In the genomic region with DNA sequence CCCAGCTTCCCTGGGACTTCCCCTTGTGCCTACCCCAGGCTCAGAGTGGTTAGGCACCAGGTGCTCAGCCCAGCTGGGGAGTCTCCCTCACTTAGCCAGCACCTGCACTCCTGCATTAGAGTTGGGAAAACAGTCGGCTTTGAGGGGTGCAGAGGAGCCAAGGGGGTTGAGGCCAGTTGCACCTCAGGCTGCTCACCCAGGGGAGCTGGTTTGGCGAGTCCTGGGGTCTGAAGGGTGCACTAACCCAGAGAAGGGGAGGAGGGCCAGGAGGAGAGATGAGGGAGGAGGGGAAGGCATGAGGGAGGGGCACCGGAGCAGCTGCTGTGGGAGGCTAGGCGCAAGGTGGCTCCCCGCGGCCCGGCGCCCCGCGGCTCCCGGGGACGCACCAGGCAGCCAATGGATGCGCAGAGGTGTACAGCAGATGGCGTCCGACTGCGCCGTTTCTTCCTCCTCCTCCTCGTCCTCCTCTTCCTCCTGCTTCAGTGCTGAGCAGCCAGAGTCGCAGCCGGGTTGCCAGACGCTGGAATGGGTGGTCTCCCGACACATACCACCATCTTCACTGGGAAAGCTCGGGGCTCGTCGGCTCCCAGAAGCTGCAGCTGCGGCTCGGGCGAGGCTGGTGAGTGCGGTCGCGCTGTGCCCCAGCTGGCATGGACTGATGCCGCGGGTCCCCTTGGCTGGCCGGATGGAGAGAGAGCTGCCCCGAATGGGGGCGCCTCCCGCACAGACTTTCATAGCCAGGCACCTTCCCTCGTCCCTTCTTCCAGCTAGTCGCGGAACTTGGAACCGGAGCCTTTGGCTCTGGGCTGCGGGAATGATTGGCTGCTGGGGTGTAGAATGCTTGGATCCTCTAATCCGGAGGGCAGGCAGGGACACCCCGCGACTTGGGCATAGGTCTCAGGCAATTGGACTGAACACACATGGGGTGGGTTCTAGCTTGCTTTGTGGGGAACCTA, we compare ENCODE assay signal across 8 mouse cellular contexts. TPM values are rescaled to one million over a fixed set of nuclear protein-coding genes. Genes with fewer than 3 reads are reported as not detected.
A peak's percentile ranks its signal among the peaks of the same experiment; 100 is the strongest.
DNase-seq lines count a peak whose midpoint lies in the region; ATAC-seq lines count a peak whose summit lies in the region.

A gene (plus strand): TSS at position 321 of the 956 bp plus-strand sequence.

- no peaks in the 10 kb centered on the region for H3K36me3 ChIP-seq in lung, embryonic 16.5 days (ENCODE audit: control insufficient read depth, insufficient read depth, low read length)
- no peaks in the 10 kb centered on the region for H3K36me3 ChIP-seq in embryonic facial prominence, embryonic 10.5 days (replicated peaks)
- H3K36me3 ChIP-seq in hindbrain, embryonic 10.5 days: no peaks in the 10 kb centered on the region

- H3K4me2 ChIP-seq in lung, embryonic 16.5 days (ENCODE audit: low read depth, low read length): peak within 1 kb of the TSS; percentile 72

- intact Hi-C loops in left cerebral cortex, postnatal 4 days (cut with DNase I): no loop called here

- under 1% methylated on average over 44 of the region's 45 CpGs for WGBS in lung, embryonic 16.5 days
- WGBS in embryonic facial prominence, embryonic 10.5 days: under 1% methylated on average over 45 of the region's 45 CpGs
- 1% methylated on average over 45 of the region's 45 CpGs for WGBS in hindbrain, embryonic 10.5 days

- H3K27ac ChIP-seq in lung, embryonic 16.5 days (ENCODE audit: low read length): no peak within 1 kb of the TSS
- peak within 1 kb of the TSS; percentile 76 for H3K27ac ChIP-seq in embryonic facial prominence, embryonic 10.5 days (replicated peaks)
- H3K27ac ChIP-seq in hindbrain, embryonic 10.5 days: peak within 1 kb of the TSS; percentile 79

- peak within 1 kb of the TSS; percentile 8; the same call in 1 of the 2 replicates for H3K9ac ChIP-seq in lung, embryonic 16.5 days (ENCODE audit: low read length)

- H3K9me3 ChIP-seq in lung, embryonic 16.5 days (ENCODE audit: control insufficient read depth, low read length): no peaks in the 10 kb centered on the region
- H3K9me3 ChIP-seq in embryonic facial prominence, embryonic 10.5 days: no peaks in the 10 kb centered on the region
- H3K9me3 ChIP-seq in hindbrain, embryonic 10.5 days: no peaks in the 10 kb centered on the region

- ATAC-seq in lung, embryonic 16.5 days (ENCODE audit: low read depth): peak; percentile 54; the same call in 1 of the 2 replicates
- ATAC-seq in CD4-positive, CD25-positive, alpha-beta regulatory T cell, adult 4 months: no peak

- DNase-seq in lung, postnatal 25 days (ENCODE audit: low spot score): no peak
- DNase-seq in embryonic facial prominence, embryonic 10.5 days (ENCODE audit: low spot score): peak; percentile 61
- DNase-seq in hindbrain, embryonic 10.5 days (ENCODE audit: low spot score): peak; percentile 59
- peak; percentile 60 for DNase-seq in left cerebral cortex, postnatal 4 days
- DNase-seq in retina, embryonic 14.5 days (ENCODE audit: low spot score): peak; percentile 64
- no peak for DNase-seq in urinary bladder, adult 18-20 months (ENCODE audit: low spot score in 2 of 2)

- H3K27me3 ChIP-seq in lung, embryonic 16.5 days (ENCODE audit: control insufficient read depth, insufficient read depth, low read depth, low read length): peaks cover 20% of the 10 kb centered on the region
- peaks cover 43% of the 10 kb centered on the region for H3K27me3 ChIP-seq in embryonic facial prominence, embryonic 10.5 days (replicated peaks; ENCODE audit: low read depth, poor library complexity, severe bottlenecking)
- H3K27me3 ChIP-seq in hindbrain, embryonic 10.5 days (ENCODE audit: insufficient read depth, poor library complexity, severe bottlenecking): peaks cover 34% of the 10 kb centered on the region

- H3K4me3 ChIP-seq in lung, embryonic 16.5 days (ENCODE audit: low read length): peak within 1 kb of the TSS; percentile 44
- peak within 1 kb of the TSS; percentile 70 for H3K4me3 ChIP-seq in embryonic facial prominence, embryonic 10.5 days
- H3K4me3 ChIP-seq in hindbrain, embryonic 10.5 days: peak within 1 kb of the TSS; percentile 63

- no peaks in the 10 kb centered on the region; the same call in 1 of the 2 replicates for H3K4me1 ChIP-seq in lung, embryonic 16.5 days (replicated peaks; ENCODE audit: control insufficient read depth, insufficient read depth, low read length)
- peaks cover 13% of the 10 kb centered on the region; the same call in 1 of the 2 replicates for H3K4me1 ChIP-seq in embryonic facial prominence, embryonic 10.5 days
- H3K4me1 ChIP-seq in hindbrain, embryonic 10.5 days (replicated peaks): peaks cover 18% of the 10 kb centered on the region

RNA-seq across cellular contexts. Expression of the gene that starts here (rescaled TPM):
- 0.85 and 0.93 TPM in 2 replicates for polyA plus RNA-seq in lung, embryonic 16.5 days (2015; fragmentation: Nextera tagmentation; extraction: Ambion mirVana)
- polyA plus RNA-seq in embryonic facial prominence, embryonic 10.5 days (2016; fragmentation: Nextera tagmentation; extraction: Ambion mirVana): 11.1 and 13.1 TPM in 2 replicates
- polyA plus RNA-seq in hindbrain, embryonic 10.5 days (2016; fragmentation: Nextera tagmentation; extraction: Ambion mirVana): 7.6 and 16.6 TPM in 2 replicates
- total RNA-seq in left cerebral cortex, postnatal 4 days (2021): 10 to 100 TPM; 14.3 to 22.8 TPM
- under 1 TPM in 1 of 2 experiments, not detected in 1; 0.43 TPM for polyA plus RNA-seq in CD4-positive, CD25-positive, alpha-beta regulatory T cell, adult 4 months (2017; shearing (Covaris generic))

Comparison
In these comparisons a context has a peak if more than half of its experiments do, and no peak if none do; other contexts are left out.
1. Peak in ATAC-seq, H3K4me3 ChIP-seq, H3K9ac ChIP-seq and H3K4me2 ChIP-seq in lung, embryonic 16.5 days; RNA of the gene not detected or under 1 TPM.
2. DNase-seq: peak in embryonic facial prominence, embryonic 10.5 days (single experiment), hindbrain, embryonic 10.5 days (single experiment), left cerebral cortex, postnatal 4 days (single experiment) and retina, embryonic 14.5 days (single experiment); none in lung, postnatal 25 days (single experiment) and urinary bladder, adult 18-20 months (0 of 2).
3. Peak in every context shown above with its lines, with median percentiles within 50 percentile points of each other: H3K4me3 ChIP-seq.